Mouse (Mus musculus): ENCODE measurements at regions not wholly inside any gene's neighbourhood (a gene's known extent, or its start where the extent isn't known, plus 50 kb on each side); places are given as distances from the start of the nearest gene placed in this dataset.

DNA sequence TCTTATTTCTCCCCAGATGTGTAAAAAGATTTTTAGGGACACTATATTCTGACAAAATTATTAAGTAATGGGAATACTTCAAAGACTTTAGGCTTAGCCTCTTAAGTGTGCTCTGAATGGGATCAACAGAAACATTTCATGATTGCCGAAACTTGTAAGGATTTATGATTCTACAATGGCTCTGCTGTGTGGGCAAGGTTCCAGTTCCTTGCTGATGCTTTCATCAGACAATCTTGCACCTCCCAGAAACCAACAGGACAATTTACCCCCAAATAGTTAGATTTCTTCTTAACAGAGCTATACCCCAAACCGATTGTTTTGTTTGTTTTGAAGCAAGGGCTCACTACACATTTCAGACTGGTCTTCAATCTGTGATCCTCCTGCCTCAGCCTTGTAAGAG is 2236.1 kb downstream of the 4930444P10Rik start:
- TF ChIP-seq JUND (conservative IDR thresholded peaks at IDR 0.05; ENCODE audit: low read depth, low read length) (no peak), NELFE (IDR thresholded peaks at IDR 0.05; ENCODE audit: low read depth, low read length) (no peak), USF1 (IDR thresholded peaks at IDR 0.05; ENCODE audit: low read depth, low read length) (no peak), MAZ (IDR thresholded peaks at IDR 0.05; ENCODE audit: low read depth, low read length) (no peak), TCF12 (IDR thresholded peaks at IDR 0.05; ENCODE audit: low read depth, low read length) (no peak), RAD21 (IDR thresholded peaks at IDR 0.05; ENCODE audit: low read depth, low read length) (no peak), ETS1 (conservative IDR thresholded peaks at IDR 0.05; ENCODE audit: low read depth, low read length) (no peak), CHD1 (IDR thresholded peaks at IDR 0.05; ENCODE audit: low read depth, low read length) (no peak), UBTF (IDR thresholded peaks at IDR 0.05; ENCODE audit: low read depth, low read length) (no peak), ZKSCAN1 (IDR thresholded peaks at IDR 0.05; ENCODE audit: borderline replicate concordance, low read depth, low read length) (no peak), MXI1 (IDR thresholded peaks at IDR 0.05; ENCODE audit: low read depth, low read length) (no peak), IRF4 (IDR thresholded peaks at IDR 0.05; ENCODE audit: low read depth, low read length) (no peak), MYC (IDR thresholded peaks at IDR 0.05; ENCODE audit: low read depth, low read length) (no peak)
- no peaks in the 10 kb centered on the region for H3K4me1 ChIP-seq (ENCODE audit: control insufficient read depth in 1 of 2, insufficient read depth in 2 of 2)
- no peaks in the 10 kb centered on the region for H3K79me2 ChIP-seq (replicated peaks; ENCODE audit: control insufficient read depth, extremely low read depth, insufficient read depth, poor library complexity, severe bottlenecking)
- H3K4me2 ChIP-seq (ENCODE audit: insufficient read depth, low read depth, poor library complexity, severe bottlenecking), result no peak overlapping the region
- no peak overlapping the region for H3K27ac ChIP-seq (ENCODE audit: insufficient read depth, low read depth)
- no peak overlapping the region for H3K9ac ChIP-seq (ENCODE audit: insufficient read depth, low read depth)
- DNase-seq (ENCODE audit: extremely low read depth), result no peak
- in situ Hi-C loops (cut with MboI; ENCODE audit: low pct_ligation_motif_present, low pct_unique_long_range_greater_than_20kb, low sequenced_read_pairs) (no loop called here), dilution Hi-C loops (cut with MboI; ENCODE audit: extremely low pct_ligation_motif_present, extremely low pct_unique_long_range_greater_than_20kb, low sequenced_read_pairs) (no loop called here)
- no peaks in the 10 kb centered on the region for H3K36me3 ChIP-seq (replicated peaks in 1 of 2; ENCODE audit: control insufficient read depth in 1 of 2, insufficient read depth in 1 of 2, low read length in 1 of 2)
- H3K4me3 ChIP-seq (replicated peaks in 1 of 3; ENCODE audit: low read depth in 2 of 3, low read length in 2 of 3, poor library complexity in 1 of 3), result no peak overlapping the region
- no peaks in the 10 kb centered on the region for H3K27me3 ChIP-seq (replicated peaks)
- H3K9me3 ChIP-seq (replicated peaks; ENCODE audit: low read length), result no peaks in the 10 kb centered on the region

DNA sequence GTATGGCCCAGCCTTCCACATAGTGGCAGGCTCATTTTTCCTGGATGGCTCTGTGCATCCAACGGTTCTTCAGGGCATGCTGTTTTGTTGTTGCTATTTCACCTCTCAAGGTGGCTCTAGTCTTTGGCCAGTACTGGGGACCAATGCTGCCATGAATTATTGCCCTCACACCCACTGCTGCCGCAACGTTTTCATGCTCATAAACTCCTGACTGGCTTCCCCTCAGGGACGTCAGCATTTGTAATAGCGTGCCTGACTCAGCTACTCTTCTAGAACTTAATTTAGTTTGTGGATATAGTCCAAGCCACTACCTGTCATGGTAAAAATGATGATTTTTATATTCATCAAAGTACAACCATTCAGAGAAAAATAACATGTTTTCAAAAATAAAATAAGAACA is 2242.0 kb downstream of the 4930444P10Rik start:
- Histone ChIP-seq H3K79me2 (replicated peaks; ENCODE audit: control insufficient read depth, extremely low read depth, insufficient read depth, poor library complexity, severe bottlenecking) (no peaks in the 10 kb centered on the region), H3K27ac (ENCODE audit: insufficient read depth, low read depth) (no peak overlapping the region), H3K9ac (ENCODE audit: insufficient read depth, low read depth) (no peak overlapping the region), H3K36me3 (replicated peaks in 1 of 2; ENCODE audit: control insufficient read depth in 1 of 2, insufficient read depth in 1 of 2, low read length in 1 of 2) (no peaks in the 10 kb centered on the region), H3K27me3 (replicated peaks) (no peaks in the 10 kb centered on the region), H3K9me3 (replicated peaks; ENCODE audit: low read length) (no peaks in the 10 kb centered on the region), H3K4me2 (ENCODE audit: insufficient read depth, low read depth, poor library complexity, severe bottlenecking) (no peak overlapping the region), H3K4me1 (ENCODE audit: control insufficient read depth in 1 of 2, insufficient read depth in 2 of 2) (peaks cover 0 to 7% of the 10 kb centered on the region in 2 experiments; a peak in 2 of 4 replicates), H3K4me3 (replicated peaks in 1 of 3; ENCODE audit: low read depth in 2 of 3, low read length in 2 of 3, poor library complexity in 1 of 3) (no peak overlapping the region)
- no peak for DNase-seq (ENCODE audit: extremely low read depth)
- TF ChIP-seq NELFE (IDR thresholded peaks at IDR 0.05; ENCODE audit: low read depth, low read length), result no peak
- no peak for TF ChIP-seq ZNF384 (IDR thresholded peaks at IDR 0.05; ENCODE audit: low read depth, low read length)
- no peak for TF ChIP-seq SIN3A (IDR thresholded peaks at IDR 0.05; ENCODE audit: low read length)
- no peak for TF ChIP-seq MYC (IDR thresholded peaks at IDR 0.05; ENCODE audit: low read depth, low read length)
- no peak for TF ChIP-seq BHLHE40 (IDR thresholded peaks at IDR 0.05; ENCODE audit: low read depth, low read length)
- TF ChIP-seq CHD1 (IDR thresholded peaks at IDR 0.05; ENCODE audit: low read depth, low read length), result no peak
- TF ChIP-seq USF2 (conservative IDR thresholded peaks at IDR 0.05; ENCODE audit: low read depth, low read length), result no peak
- no peak for TF ChIP-seq MEF2A (IDR thresholded peaks at IDR 0.05; ENCODE audit: borderline replicate concordance, low read depth, low read length)
- no peak for TF ChIP-seq MAZ (IDR thresholded peaks at IDR 0.05; ENCODE audit: low read depth, low read length)
- TF ChIP-seq POLR2A (IDR thresholded peaks at IDR 0.05; ENCODE audit: low read depth, low read length), result no peak
- dilution Hi-C loops (cut with MboI; ENCODE audit: extremely low pct_ligation_motif_present, extremely low pct_unique_long_range_greater_than_20kb, low sequenced_read_pairs), result no loop called here
- in situ Hi-C loops (cut with MboI; ENCODE audit: low pct_ligation_motif_present, low pct_unique_long_range_greater_than_20kb, low sequenced_read_pairs), result no loop called here
